Mouse (Mus musculus) spleen, postnatal 36 days (tissue): ENCODE results near the gene March10.

Experiments used
- DNase-seq, 2 experiments: peaks; one replicate each; pipeline ENCODE4 v3.0.0; 2022; ENCODE audit warnings: low spot score in 2 of 2, mixed read lengths in 1 of 2

The March10 gene

GRCm38 (mm10) chr11:105456497-105456907, at the start of gene March10:
TSS of gene March10 (minus strand) at chr11:105456735.
- no peak for DNase-seq

- peak in 1 of 2 experiments; percentile 14 for DNase-seq
Measured at GRCm38 (mm10) chr11:105506322-105506721, 49.8 kb upstream of the March10 start.

GRCm38 (mm10) chr11:105505038-105505437, 48.5 kb upstream of the March10 start:
- DNase-seq, result no peak

- peak in 1 of 2 experiments; percentile 3 for DNase-seq
Measured at GRCm38 (mm10) chr11:105502311-105502710, 45.8 kb upstream of the March10 start.

GRCm38 (mm10) chr11:105497505-105497904, 41.0 kb upstream of the March10 start:
- DNase-seq, result no peak

GRCm38 (mm10) chr11:105496665-105497064, 40.1 kb upstream of the March10 start:
- no peak for DNase-seq

GRCm38 (mm10) chr11:105495591-105496270, 39.2 kb upstream of the March10 start:
- no peak for DNase-seq

GRCm38 (mm10) chr11:105494786-105495369, 38.3 kb upstream of the March10 start:
- no peak for DNase-seq

- no peak for DNase-seq
Measured at GRCm38 (mm10) chr11:105492392-105492791, 35.9 kb upstream of the March10 start.

GRCm38 (mm10) chr11:105490971-105491370, 34.4 kb upstream of the March10 start:
- DNase-seq, result no peak

- DNase-seq, result no peak
Measured at GRCm38 (mm10) chr11:105485412-105485811, 28.9 kb upstream of the March10 start.

- DNase-seq, result no peak
Measured at GRCm38 (mm10) chr11:105484993-105485392, 28.5 kb upstream of the March10 start.

GRCm38 (mm10) chr11:105482747-105483146, 26.2 kb upstream of the March10 start:
- no peak for DNase-seq

- DNase-seq, result no peak
Measured at GRCm38 (mm10) chr11:105474746-105475145, 18.2 kb upstream of the March10 start.

GRCm38 (mm10) chr11:105474352-105474736, 17.8 kb upstream of the March10 start:
- DNase-seq, result no peak

- DNase-seq, result no peak
Measured at GRCm38 (mm10) chr11:105473716-105474351, 17.3 kb upstream of the March10 start.

GRCm38 (mm10) chr11:105472610-105473009, 16.1 kb upstream of the March10 start:
- DNase-seq, result no peak

GRCm38 (mm10) chr11:105470896-105471295, 14.4 kb upstream of the March10 start:
- no peak for DNase-seq

- DNase-seq, result no peak
Measured at GRCm38 (mm10) chr11:105469561-105469960, 13.0 kb upstream of the March10 start.

GRCm38 (mm10) chr11:105469091-105469507, 12.6 kb upstream of the March10 start:
- DNase-seq, result no peak

- no peak for DNase-seq
Measured at GRCm38 (mm10) chr11:105468436-105468835, 11.9 kb upstream of the March10 start.

- DNase-seq, result no peak
Measured at GRCm38 (mm10) chr11:105467816-105468215, 11.3 kb upstream of the March10 start.

- DNase-seq, result no peak
Measured at GRCm38 (mm10) chr11:105467266-105467665, 10.7 kb upstream of the March10 start.
